In the genomic region with DNA sequence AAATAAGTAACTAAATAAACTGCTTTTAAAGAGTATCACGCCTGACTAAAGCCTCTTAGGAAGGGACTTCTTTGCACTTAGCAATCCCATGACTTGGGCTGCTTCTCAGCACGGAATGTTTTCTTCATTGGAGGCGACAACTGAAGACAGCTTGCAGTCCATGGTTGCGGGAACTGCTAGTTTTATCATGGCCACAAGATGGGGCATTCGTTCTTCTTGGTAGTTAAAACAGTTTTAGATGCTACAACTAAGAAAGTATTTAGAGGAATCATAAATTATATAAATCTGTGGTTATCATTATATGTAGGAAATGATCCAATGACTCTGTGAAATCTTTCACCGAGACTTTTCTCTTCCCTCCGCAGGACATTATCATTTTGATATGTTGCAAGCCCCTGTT, we compare ENCODE assay signal across 9 mouse cellular contexts. TPM values are rescaled to one million over a fixed set of nuclear protein-coding genes. Genes with fewer than 3 reads are reported as not detected.
DNase-seq lines count a peak whose midpoint lies in the region; ATAC-seq lines count a peak whose summit lies in the region.
"Had no signal": no experiment of that assay in that cellular context is flagged by ENCODE, and none has a peak within 500 bp of the region (broad histone marks: within the 10 kb centered on the region; RNA-seq: fewer than 3 reads in every experiment).

No protein-coding gene starts in this region.

- no peak overlapping the region for H3K27ac ChIP-seq in forebrain, embryonic 11.5 days (ENCODE audit: low read depth, low read length)
- no peak overlapping the region for H3K27ac ChIP-seq in forebrain, embryonic 13.5 days
- no peak overlapping the region for H3K27ac ChIP-seq in heart, embryonic 11.5 days (ENCODE audit: low read depth, low read length)
- H3K27ac ChIP-seq: liver, embryonic 13.5 days had no signal

- 57% methylated on average over 7 of the region's 7 CpGs for WGBS in forebrain, embryonic 11.5 days
- 59% methylated on average over 7 of the region's 7 CpGs for WGBS in forebrain, embryonic 13.5 days
- 42% methylated on average over 7 of the region's 7 CpGs for WGBS in heart, embryonic 11.5 days (ENCODE audit: insufficient replicate concordance)

- peaks cover 5% of the 10 kb centered on the region; the same call in 1 of the 2 replicates for H3K4me1 ChIP-seq in forebrain, embryonic 11.5 days (replicated peaks; ENCODE audit: control insufficient read depth, insufficient read depth, low read length)
- peaks cover 34% of the 10 kb centered on the region for H3K4me1 ChIP-seq in forebrain, embryonic 13.5 days
- H3K4me1 ChIP-seq in heart, embryonic 11.5 days (ENCODE audit: control insufficient read depth, insufficient read depth, low read length), result 0 out of 2 replicates have a peak, but pooled peaks cover 12% of the 10 kb centered on the region

- H3K4me3 ChIP-seq in forebrain, embryonic 11.5 days (ENCODE audit: low read depth, low read length), result no peak overlapping the region
- H3K4me3 ChIP-seq in forebrain, embryonic 13.5 days, result no peak overlapping the region
- H3K4me3 ChIP-seq in heart, embryonic 11.5 days (ENCODE audit: low read depth, low read length), result no peak overlapping the region
- H3K4me3 ChIP-seq: liver, embryonic 13.5 days had no signal

- H3K9me3 ChIP-seq in forebrain, embryonic 11.5 days (ENCODE audit: control insufficient read depth, low read length), result no peaks in the 10 kb centered on the region
- no peaks in the 10 kb centered on the region for H3K9me3 ChIP-seq in forebrain, embryonic 13.5 days (replicated peaks)
- no peaks in the 10 kb centered on the region for H3K9me3 ChIP-seq in heart, embryonic 11.5 days (replicated peaks; ENCODE audit: control insufficient read depth, low read length)
- H3K9me3 ChIP-seq: liver, embryonic 13.5 days had no signal

- no peak overlapping the region for H3K9ac ChIP-seq in forebrain, embryonic 11.5 days (ENCODE audit: low read length)
- no peak overlapping the region for H3K9ac ChIP-seq in forebrain, embryonic 13.5 days
- H3K9ac ChIP-seq in heart, embryonic 11.5 days (ENCODE audit: low read depth, low read length), result no peak overlapping the region
- H3K9ac ChIP-seq: liver, embryonic 13.5 days had no signal

- no peaks in the 10 kb centered on the region for H3K36me3 ChIP-seq in forebrain, embryonic 11.5 days (ENCODE audit: control insufficient read depth, insufficient read depth, low read length)
- no peaks in the 10 kb centered on the region for H3K36me3 ChIP-seq in forebrain, embryonic 13.5 days (ENCODE audit: poor library complexity, severe bottlenecking)
- no peaks in the 10 kb centered on the region for H3K36me3 ChIP-seq in heart, embryonic 11.5 days (ENCODE audit: control insufficient read depth, insufficient read depth, low read length)

- DNase-seq in forebrain, embryonic 11.5 days (ENCODE audit: low spot score), result peak; percentile 61
- peak; percentile 50 for DNase-seq in R1 (ENCODE audit: low read depth, low spot score)
- peak; percentile 75 for DNase-seq in layer of hippocampus, adult 9-10 months (ENCODE audit: low spot score)
- peak; percentile 64 for DNase-seq in lung, postnatal 25 days (ENCODE audit: low spot score)
- peak; percentile 57 for DNase-seq in right cerebral cortex, postnatal 4 days
- DNase-seq: liver, embryonic 13.5 days had no signal

- ATAC-seq in forebrain, embryonic 11.5 days (replicated peaks; ENCODE audit: low FRiP score), result no peak
- ATAC-seq in forebrain, embryonic 13.5 days, result no peak
- peak; percentile 82 for ATAC-seq in common myeloid progenitor, adult 5-6 weeks (replicated peaks; ENCODE audit: low read depth, poor library complexity, severe bottlenecking)
- ATAC-seq in heart, embryonic 11.5 days (replicated peaks; ENCODE audit: insufficient number of reproducible peaks, low FRiP score, low TSS enrichment), result no peak

- H3K4me2 ChIP-seq in forebrain, embryonic 11.5 days (ENCODE audit: low read depth, low read length, severe bottlenecking), result no peak overlapping the region
- H3K4me2 ChIP-seq in forebrain, embryonic 13.5 days, result no peak overlapping the region
- H3K4me2 ChIP-seq in heart, embryonic 11.5 days, result peak overlapping the region; percentile 67; the same call in 1 of the 2 replicates

- H3K27me3 ChIP-seq in forebrain, embryonic 11.5 days (ENCODE audit: control insufficient read depth, insufficient read depth, low read length), result no peaks in the 10 kb centered on the region
- no peaks in the 10 kb centered on the region for H3K27me3 ChIP-seq in forebrain, embryonic 13.5 days
- no peaks in the 10 kb centered on the region; the same call in 1 of the 2 replicates for H3K27me3 ChIP-seq in heart, embryonic 11.5 days (ENCODE audit: control insufficient read depth, insufficient read depth, low read length)
- H3K27me3 ChIP-seq: liver, embryonic 13.5 days had no signal

RNA-seq across cellular contexts. Expression of a gene that starts 50.4 kb away (rescaled TPM):
- 45.5 and 47.9 TPM in 2 replicates for polyA plus RNA-seq in forebrain, embryonic 11.5 days (2014; fragmentation: Nextera tagmentation; extraction: Ambion mirVana)
- 62.5 and 69.4 TPM in 2 replicates for polyA plus RNA-seq in forebrain, embryonic 13.5 days (2015; fragmentation: Nextera tagmentation; extraction: Ambion mirVana)
- total RNA-seq in common myeloid progenitor, adult 5-6 weeks (2017), result 35.4 and 44.0 TPM in 2 replicates
- polyA plus RNA-seq in heart, embryonic 11.5 days (2014; fragmentation: Nextera tagmentation; extraction: Ambion mirVana), result 26.4 and 32.0 TPM in 2 replicates
